Mouse (Mus musculus) stomach, adult 2 months (tissue): ENCODE data around the gene Ces1e. TPM values are rescaled to one million over a fixed set of nuclear protein-coding genes. Genes with fewer than 3 reads are reported as not detected.

Experiments used
- polyA plus RNA-seq: library from polyadenylated mRNA; depleted of rRNA; stranded (reverse); fragments of >200 nt; gene quantifications from 2 replicates; pipeline ENCODE4 v1.2.3, GENCODE M21; 2012; rRNA removed

Ces1e gene
- polyA plus RNA-seq = 1.7 and 1.8 TPM in 2 replicates

GRCm38 (mm10) chr8:93229446-93229845 is at the start of gene Ces1e:
Ces1e (minus strand) TSS chr8:93229619.

GRCm38 (mm10) chr8:93197685-93198525 is 31.5 kb downstream of the Ces1e start, which contains the start of gene Ces1d:
Ces1d (minus strand) TSS chr8:93197838.

Other genes with a start within 250 kb of the Ces1e start
- gene Ces1a, start 181.4 kb downstream of the Ces1e start, polyA plus RNA-seq = not detected in 2 replicates
- gene Ces1b, start 149.6 kb downstream of the Ces1e start, polyA plus RNA-seq = 0.09 and 0.22 TPM in 2 replicates
- gene Ces1c, start 98.3 kb downstream of the Ces1e start, polyA plus RNA-seq = not detected in 2 replicates
- 15.3 and 17.3 TPM in 2 replicates for gene Ces1d, start 31.8 kb downstream of the Ces1e start, polyA plus RNA-seq
- gene Ces1f, start 50.1 kb upstream of the Ces1e start, polyA plus RNA-seq = 4.6 and 6.7 TPM in 2 replicates
- gene Ces1g, start 107.7 kb upstream of the Ces1e start, polyA plus RNA-seq = 0.24 and 0.73 TPM in 2 replicates
- 0.31 TPM in 1 of 2 replicates, not detected in the other for gene Ces1h, start 150.1 kb upstream of the Ces1e start, polyA plus RNA-seq